Mouse (Mus musculus): ENCODE measurements around the gene Cd47.

The Cd47 gene

GRCm38 (mm10) chr16:49949261-49949660 lies 148.9 kb downstream of the Cd47 start:
- DNase-seq (ENCODE audit: low read depth, low spot score) = no peak

GRCm38 (mm10) chr16:49950340-49950739 lies 150.0 kb downstream of the Cd47 start:
- no peak for DNase-seq (ENCODE audit: low read depth, low spot score)

GRCm38 (mm10) chr16:49951288-49951691 lies 151.0 kb downstream of the Cd47 start:
- DNase-seq (ENCODE audit: low read depth, low spot score) = no peak

- DNase-seq (ENCODE audit: low read depth, low spot score) = no peak
These were observed 151.7 kb downstream of the Cd47 start for GRCm38 (mm10) chr16:49951925-49952523.

- DNase-seq (ENCODE audit: low read depth, low spot score) = no peak
These were observed 153.5 kb downstream of the Cd47 start for GRCm38 (mm10) chr16:49953817-49954216.

- no peak for DNase-seq (ENCODE audit: low read depth, low spot score)
These were observed 154.6 kb downstream of the Cd47 start for GRCm38 (mm10) chr16:49954909-49955308.

- DNase-seq (ENCODE audit: low read depth, low spot score) = no peak
These were observed 155.0 kb downstream of the Cd47 start for GRCm38 (mm10) chr16:49955325-49955724.

- no peak for DNase-seq (ENCODE audit: low read depth, low spot score)
These were observed 155.6 kb downstream of the Cd47 start for GRCm38 (mm10) chr16:49955952-49956351.

GRCm38 (mm10) chr16:49956531-49957302 lies 156.4 kb downstream of the Cd47 start:
- DNase-seq (ENCODE audit: low read depth, low spot score) = no peak

- DNase-seq (ENCODE audit: low read depth, low spot score) = no peak
These were observed 158.6 kb downstream of the Cd47 start for GRCm38 (mm10) chr16:49958900-49959436.

GRCm38 (mm10) chr16:49962305-49962704 lies 162.0 kb downstream of the Cd47 start:
- no peak for DNase-seq (ENCODE audit: low read depth, low spot score)

- DNase-seq (ENCODE audit: low read depth, low spot score) = no peak
These were observed 164.1 kb downstream of the Cd47 start for GRCm38 (mm10) chr16:49964321-49964986.

Data from c-Kit-negative CD71-positive TER-119-positive erythroid progenitor cells, embryonic 14.5 days (primary cell).